Mouse (Mus musculus) retina, adult 2 months (tissue): ENCODE measurements around the gene Rspo4.

Source experiments
- DNase-seq: peaks from one replicate; pipeline ENCODE4 v3.0.0-alpha.2; 2012; ENCODE audit warnings: low read depth, low spot score

Gene Rspo4

DNA sequence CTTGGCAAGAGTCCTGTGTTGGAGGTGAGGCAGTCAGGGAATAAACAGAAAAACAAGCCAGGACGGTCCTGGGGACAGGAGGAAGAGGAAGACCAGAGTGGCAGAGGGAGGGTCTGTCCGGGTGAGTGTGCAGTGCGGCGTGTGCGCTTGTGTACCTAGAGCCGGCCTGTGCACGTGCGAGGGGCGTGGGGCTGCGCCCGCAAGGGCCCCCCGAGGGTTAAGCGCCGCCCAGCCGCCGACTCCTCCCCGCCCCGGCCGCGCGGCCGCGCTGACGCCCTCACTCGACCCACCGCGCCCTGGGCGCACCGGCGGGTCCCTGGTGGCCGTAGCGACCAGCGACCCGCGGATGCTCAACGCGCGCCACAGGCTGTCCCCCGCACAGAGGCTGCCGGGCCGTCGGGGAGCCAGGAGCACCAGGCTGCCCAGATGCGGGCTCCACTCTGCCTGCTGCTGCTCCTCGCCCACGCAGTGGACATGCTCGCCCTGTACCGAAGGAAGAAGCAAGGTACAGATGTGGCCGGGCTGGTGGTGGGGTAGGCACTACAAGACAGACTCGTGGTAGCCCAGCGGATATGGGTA lies at the start of gene Rspo4:
Gene Rspo4, plus strand, starts transcription at position 280 of the 579 bp plus-strand sequence.
- no peak for DNase-seq

DNA sequence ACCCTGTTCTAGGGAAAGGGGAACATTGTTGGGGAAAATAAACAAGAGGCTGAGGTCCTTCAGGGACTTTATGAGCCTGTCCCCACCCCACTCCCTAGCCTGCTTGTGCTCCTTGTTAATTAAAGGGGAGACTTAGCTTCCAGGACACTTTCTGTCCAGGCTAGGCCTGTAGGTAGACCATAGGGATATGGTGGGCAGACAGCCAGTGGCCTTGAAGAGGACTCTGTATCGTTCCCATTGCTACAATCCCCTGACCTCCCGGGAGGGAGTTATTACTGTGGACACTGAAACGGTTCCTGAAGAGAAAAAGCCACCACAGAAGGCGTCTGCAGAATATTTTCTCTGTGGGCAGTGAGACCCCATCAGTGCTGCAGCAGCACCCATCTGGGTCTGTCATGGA lies 27.1 kb upstream of the Rspo4 start:
- no peak for DNase-seq

DNA sequence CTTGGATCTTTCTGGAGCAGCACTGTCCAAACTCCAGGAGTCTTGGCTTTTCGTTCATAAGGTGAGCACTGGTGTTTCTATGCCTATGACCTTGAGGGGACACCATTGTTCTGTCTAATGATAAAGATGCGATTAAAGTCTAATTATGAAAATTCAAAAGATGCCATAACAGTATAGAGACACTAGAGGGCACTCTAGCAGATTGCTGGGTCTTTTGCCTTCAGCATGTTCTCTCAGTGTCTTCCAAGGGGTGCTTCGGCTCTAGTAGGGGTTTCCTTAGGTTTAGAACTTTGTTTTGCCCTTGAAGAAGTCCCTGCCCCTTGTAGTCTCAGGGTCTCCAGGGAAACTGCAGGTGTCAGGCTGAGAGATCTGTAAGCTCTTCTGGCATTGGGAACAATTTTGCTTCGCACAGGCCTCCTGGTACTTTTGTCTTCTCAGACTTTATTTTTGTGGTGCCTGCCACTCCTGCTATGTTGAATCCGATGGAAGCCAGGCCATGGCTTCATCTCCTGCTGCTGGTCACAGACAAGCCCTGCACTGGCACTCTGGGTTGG lies 19.6 kb downstream of the Rspo4 start:
- no peak for DNase-seq

DNA sequence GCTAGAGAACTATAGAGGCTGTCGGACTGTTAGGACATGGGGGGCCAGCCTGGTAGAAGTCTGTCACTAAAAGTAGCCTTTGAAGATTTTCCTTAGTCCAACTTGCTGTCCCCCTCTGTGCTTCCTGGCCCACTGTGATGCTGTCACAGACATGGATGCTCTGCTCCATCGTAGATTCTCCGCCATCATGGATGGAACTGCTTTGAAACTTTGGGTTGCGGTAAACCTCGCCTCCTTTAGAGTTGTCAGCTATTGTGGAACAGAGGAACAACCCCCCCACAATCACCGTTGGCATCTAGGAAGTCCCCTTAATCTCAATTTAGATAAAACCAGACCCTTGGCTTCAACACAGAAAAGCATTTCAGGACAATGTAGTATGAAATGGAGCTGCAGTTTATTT lies 22.2 kb downstream of the Rspo4 start:
- DNase-seq = no peak

DNA sequence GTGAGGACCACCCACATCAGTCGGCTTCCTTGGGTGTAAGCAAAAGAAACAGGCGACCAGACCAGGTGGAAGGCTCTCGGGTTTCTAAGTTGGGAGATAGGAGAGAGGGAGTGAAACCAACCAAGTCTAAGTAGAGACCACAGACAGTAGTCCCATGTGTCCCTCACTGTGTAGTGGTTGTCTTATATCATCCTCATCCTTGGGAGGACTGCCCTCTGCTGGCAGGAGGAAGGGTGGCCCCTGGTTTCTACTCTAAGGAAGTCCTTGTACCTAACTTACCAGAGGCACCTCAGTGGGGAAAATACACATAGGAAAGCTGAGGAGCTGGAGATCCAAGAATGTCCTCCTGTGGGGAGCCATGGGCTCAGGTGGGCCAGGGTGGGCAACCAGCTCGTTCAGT lies 23.8 kb downstream of the Rspo4 start:
- DNase-seq = peak; percentile 18

DNA sequence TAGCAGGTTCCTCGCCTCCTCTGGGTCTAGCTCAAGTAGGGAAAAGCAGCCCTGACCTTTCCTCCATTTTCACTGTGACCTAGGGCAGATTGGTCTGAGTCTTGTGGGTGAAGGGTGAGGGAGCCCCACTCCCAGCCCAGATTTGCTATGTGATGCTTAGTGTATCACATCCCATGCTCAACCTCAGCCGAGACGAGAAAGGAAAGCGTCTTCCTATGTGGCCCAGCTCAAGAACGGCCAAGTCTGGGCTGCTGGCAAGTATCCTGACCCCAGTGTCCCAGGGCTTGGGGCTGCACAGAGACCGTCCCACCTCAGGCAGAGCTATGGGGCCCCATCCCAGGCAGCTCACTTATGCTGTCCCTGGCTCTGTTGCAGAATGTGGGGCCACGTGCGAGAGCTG lies 25.5 kb downstream of the Rspo4 start:
- no peak for DNase-seq

DNA sequence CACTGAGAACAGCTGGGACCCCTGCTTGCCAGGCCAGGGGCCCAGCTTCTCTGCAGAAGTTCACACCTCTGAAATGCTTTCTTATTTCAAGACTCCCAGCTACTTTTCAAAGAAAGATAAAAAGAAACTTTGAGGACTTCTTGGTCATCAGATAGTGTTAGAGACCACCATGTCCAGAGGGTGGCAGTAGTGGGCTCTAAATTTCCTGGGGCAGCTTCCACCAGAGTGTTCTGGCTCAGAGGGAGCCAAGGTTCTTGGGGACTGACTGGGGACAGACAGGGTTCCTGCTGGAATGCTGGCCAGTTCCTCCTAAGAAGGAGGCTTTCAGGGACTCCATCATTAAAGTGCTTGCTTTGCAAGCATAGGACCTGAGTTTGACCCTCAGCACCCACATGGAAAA lies 31.8 kb downstream of the Rspo4 start:
- no peak for DNase-seq

DNA sequence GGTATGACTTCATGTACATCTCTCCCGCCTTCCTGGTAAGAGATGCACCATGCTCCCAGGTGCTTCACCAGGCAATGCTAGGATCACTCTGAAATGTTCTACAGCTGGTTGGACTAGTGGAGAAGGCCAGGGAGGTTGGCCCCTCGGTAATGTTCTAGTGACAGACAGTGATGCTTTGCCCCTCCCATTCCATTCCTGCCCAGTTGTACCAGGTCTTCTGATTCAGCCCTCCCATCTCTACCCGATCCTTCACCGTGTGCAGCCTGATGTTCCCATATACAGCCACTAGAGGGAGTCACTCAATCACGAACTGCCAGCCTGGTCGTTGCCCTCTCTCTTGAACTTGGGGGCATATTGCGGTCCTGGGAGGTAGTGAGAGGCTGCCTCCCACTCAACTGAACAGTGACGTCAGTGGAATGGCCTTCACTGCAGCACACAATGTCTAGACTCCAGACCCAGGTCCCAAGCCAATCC lies 33.3 kb downstream of the Rspo4 start:
- DNase-seq = peak; percentile 37

DNA sequence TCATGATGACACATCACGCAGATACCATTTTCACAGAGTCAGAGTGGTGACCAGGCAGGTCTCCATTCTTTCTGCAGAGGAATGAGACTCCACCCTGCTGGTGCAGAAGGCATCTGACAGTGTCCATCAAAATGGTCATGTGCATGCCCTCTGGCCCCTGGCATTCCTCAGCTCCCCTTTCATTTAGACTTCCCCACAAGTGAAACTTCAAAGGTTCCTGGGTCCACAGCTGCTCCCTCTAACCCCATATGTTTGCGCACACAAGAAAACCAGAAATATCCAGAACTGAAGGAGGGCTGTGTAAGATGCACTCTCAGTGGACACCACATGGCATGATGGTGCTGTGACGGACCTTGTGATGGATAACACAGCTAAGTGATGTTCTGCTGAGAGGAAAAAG lies 35.9 kb downstream of the Rspo4 start:
- DNase-seq = no peak

DNA sequence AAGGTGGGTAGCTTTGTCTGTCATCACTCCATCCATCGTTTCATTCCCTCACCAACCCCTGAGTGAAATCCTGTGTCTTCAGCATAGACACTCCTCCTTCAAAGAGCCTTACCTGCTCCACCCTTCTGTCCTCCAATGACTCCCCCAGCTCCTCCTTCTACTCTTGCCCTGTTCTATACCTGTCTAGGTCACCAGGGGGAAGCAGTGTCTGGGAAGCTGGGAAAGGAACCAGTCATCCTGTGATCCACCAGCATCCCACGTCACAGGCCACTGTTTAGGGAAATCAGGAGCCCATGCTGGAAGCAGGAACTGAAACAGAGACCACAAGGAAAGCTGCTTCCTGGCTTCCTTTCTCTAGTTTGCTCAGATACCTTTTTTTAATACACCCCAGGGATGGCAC lies 37.0 kb downstream of the Rspo4 start:
- no peak for DNase-seq

DNA sequence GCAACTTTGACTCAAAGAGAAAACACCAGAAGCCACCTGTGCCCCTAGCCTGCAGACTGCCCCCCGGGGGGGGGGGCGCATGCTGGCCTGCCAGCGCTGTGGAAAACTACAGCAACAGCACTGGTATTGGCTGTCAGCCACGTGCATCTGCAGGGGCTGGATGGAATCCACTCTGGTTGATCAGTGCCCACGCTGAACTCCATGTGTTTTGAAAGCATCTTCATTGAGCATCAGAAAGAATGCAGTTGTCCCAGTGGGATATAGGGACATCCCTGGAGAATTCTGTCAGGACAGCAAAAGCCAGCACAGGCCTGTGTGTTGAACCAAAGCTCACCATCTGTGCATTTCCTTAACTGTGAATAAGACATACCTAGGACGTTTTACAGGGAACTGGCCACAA lies 48.3 kb downstream of the Rspo4 start:
- no peak for DNase-seq

DNA sequence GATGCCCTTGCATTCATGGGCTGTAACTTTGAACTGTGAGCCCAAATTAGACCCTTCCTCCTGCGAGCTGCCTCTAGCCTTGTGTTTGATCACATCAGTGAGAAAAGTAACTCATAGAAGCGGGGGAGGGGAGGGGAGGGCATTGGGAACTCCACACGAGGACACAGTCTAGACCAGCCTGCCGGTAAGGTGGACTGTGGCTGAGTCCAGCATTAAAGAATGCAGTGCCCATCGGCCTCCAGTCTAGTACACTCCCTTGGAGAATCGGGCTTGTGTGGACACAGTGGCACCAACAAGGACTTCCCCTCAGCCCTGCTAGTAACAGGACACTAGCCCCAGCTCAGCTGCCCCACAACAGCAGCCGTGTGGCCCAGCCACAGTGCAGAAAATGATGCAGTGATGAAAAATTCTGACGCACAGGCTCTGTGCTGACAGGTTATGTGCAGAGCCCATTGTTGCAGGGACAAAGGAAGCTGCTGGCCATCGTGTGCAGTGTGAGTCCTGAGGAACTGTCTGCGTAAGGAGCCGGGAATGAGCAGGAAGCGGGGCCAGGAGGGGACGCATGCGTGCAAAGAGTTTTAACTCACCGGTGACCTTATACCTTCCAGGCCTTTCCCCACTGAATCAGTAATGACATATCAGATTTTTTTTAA lies 50.5 kb downstream of the Rspo4 start:
- no peak for DNase-seq

DNA sequence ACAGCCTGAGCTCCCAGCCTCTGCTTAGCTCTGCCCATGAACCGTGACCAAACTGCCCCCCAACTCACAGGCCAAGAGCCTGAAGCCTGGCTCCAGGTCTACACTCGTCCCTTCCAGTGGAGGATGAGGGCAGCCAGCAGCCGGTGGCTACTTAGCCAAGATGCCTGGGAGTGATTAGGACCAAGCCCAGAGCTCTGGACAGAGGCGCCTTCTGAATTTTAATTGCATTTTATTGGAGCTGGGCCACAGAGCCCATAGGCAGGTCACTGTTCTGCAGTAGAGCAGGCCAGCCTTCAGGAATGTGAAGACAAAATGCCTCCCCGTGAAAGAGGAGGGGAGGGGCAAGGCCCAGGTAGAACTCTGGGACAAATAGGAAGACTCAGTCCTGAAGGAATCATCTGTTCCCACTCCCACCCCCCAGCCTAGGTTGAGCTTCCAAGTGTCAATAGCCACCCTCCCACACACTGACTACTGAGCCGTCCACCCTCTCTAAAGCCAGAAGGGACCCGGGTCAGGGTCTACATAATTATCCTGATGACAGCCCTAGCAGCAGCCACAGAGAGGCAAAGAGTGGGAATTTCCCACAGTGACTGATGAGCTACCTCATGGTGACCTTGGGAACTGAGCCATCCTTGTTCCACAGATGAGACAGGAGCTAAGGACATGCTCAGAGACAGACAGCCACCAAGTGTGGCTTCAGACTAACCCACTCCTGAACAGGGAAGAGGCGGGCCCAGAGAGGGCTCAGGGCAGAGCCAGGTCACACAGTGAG lies 51.7 kb downstream of the Rspo4 start:
- no peak for DNase-seq

DNA sequence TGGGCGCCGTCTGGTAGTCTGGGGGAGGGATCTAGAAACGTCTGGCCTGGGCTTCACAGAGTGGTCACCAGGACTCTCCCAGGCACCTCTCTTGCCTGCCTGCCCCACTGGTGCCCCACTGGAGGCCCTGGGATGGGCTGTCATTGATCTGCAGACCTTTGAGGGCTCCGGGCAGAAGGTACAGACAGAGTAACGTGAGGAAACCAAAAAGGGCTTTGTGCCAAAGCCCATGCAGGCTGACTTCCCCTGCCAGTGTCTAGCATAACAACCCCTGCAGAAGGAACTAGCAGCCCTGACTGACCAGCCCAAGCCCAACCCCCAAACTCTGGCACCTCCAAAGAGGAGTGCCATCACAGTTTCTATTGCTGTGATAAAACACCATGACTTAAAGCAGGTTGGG lies 53.2 kb downstream of the Rspo4 start:
- DNase-seq = no peak

DNA sequence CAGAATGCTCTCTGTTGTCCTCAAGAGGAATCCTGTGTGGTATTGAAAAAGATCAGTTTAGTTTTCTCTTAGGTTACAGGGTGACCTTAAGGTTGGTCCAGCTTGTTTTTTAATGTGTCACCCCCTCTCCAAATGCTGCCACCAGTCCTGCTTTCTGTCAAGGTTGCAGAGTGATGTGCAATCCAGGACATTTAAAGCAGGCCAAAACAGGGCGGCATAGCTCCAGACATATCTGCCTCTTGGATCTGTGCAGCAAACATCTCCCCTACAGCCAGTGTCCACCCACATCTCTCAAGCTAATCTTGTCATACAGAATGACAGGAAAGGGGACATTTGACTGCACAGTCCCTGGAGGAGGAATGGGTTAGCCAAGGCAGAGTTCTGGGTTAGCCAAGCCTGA lies 55.4 kb downstream of the Rspo4 start:
- DNase-seq = no peak

DNA sequence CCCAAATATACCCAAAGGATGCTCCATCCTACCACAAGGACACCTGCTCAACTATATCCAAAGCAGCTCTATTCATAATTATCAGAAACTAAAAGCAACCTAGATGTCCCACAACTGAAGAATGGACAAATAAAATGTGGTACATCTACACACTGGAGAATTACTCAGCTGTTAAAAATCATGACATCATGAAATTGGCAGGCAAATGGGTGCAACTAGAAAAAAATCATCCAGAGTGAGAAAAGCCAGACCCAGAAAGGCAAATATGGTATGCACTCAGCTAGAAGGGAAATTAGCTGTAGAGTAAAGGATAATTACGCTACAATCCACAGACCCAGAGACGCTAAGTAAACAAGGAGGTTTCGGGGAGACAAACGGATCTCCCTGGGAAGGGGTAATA lies 58.1 kb downstream of the Rspo4 start:
- no peak for DNase-seq

DNA sequence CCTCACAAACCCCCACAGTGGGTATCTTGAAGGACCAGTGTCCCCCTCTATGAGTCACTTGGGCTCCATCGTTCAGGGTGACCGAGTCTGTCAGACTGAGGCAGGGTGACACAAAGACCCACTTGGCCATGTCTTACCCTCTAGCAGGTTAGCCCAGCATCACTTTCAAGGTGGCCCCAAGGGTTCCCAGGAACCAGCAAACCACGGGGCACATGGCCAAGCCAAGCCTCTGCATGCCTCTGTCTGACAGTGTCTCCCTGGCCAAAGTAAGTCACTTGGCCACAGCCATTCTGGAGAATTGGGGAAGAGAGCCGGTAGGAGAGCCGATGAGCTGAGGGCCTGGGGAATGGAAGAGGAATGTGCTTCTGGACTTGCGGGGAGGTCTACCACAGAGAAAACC lies 60.5 kb downstream of the Rspo4 start:
- DNase-seq = no peak

DNA sequence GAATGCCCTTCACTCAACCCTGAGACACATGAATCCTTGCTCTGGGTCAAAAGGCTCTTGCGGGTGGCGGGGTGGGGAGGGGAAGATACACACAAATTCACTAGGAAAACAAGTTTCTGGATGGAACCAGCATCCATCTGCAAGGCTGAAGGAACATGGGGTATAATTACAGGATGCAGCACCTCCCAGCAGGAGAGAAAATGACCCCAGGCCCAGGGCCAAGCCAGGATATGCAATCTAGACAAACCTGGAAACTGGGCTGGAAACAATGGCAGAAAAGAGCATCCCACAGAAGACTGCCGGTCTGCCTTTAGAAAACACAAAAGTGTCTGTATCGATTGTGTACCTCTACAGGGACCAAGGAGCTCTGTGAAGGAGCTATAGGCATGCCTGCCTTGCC lies 61.2 kb downstream of the Rspo4 start:
- no peak for DNase-seq

DNA sequence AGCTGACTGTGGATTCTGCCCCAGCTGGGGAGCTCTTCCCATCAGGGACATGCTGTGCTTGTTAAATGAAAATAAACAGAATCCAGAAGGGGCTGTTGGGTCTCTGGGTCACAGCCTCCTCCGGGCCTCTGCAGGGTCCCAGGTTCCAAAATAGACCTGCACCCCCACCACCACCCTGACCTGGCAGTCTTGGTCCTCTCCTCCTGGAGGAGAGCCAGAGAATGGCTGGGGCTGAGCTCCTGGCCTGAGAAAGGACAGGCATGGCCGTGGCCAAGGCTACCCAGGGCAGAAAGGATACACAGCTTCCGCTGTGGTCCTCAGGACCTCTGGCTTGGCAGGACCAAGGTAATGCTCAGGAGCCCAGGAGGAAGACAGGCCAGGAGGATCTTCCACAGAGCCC lies 61.9 kb downstream of the Rspo4 start:
- DNase-seq = no peak

DNA sequence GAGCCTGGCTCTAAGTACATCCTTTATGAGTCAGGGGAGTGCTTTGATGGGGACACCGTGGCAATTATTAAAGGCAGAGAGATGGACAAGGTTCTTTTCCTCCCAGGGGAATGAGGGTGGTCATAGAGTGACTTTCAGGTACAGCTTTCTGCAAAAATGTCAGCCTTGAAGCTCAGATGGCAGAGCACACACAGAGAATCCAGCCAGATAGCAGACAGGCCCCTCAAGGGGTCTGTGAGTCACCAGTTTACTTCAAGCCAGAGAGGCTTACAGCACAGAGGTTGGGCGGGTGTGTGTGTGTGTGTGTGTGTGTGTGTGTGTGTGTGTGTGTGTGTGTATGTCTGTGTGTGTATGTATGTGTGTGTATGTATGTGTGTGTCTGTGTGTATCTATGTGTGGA lies 64.3 kb downstream of the Rspo4 start:
- no peak for DNase-seq

DNA sequence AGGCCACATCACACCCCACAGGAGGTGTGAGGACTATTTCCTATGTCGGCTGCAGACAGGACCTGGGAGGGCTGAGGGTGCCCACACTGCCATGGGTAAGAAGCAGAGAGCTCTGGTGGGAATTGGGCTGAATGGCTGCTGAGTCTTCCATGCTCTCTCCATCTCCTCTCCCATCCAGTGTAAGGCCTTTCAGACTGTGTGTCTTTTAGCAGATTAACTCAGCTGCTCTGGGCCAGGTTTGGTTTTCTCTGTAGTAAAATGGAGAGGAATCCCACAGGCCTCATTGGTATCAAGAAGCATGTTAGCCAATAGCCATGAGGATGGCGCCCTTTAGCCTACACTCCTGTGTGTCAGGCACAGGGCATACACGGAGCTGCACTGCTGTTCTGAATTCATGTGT lies 66.7 kb downstream of the Rspo4 start:
- DNase-seq = no peak

DNA sequence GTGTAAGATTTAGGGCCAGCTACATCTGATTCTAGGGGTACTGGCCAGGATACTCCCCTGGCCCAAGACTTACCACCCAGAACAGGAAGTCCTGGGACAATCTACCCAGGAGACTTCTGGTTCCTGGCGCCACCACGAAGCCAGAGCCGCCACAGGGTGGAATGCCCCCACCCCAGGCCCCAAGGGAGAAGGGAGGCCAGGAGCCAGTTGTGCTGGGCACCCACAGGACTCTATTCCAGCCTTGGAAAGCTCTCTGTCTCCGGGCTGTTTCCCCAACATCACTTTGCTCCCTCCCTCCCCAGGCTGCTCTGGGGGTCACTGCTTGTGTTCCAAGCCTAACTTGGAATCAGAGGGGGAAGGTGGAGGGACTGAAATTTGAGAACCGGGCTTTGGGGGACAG lies 67.8 kb downstream of the Rspo4 start:
- DNase-seq = no peak
